Mouse (Mus musculus): ENCODE data around the gene Mrps24.

DNA sequence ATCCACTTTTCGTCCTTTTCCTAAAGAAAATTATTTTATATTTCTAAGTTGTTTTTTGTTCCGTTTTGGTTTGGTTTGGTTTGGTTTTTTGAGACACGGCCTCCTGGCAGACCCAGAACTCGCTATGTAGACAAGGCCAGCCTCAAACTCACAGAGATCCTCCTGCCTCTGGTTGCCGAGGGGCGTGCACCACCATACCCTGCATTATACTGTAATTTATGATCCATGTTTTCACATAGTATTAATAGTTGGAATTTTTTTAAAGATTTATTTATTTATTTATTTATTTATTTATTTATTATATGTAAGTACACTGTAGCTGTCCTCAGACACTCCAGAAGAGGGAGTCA lies 47.1 kb upstream of the Mrps24 start:
- TF ChIP-seq CHD1 (IDR thresholded peaks at IDR 0.05; ENCODE audit: low read depth, low read length) = no peak; the same call in 1 of the 2 replicates
- TF ChIP-seq CTCF (conservative IDR thresholded peaks at IDR 0.05 in 1 of 2, IDR thresholded peaks at IDR 0.05 in 1 of 2; ENCODE audit: low read depth in 2 of 2, low read length in 2 of 2) = peak in 1 of 2 experiments; percentile 4; a peak in 1 of 4 replicates
- no peak for TF ChIP-seq MEF2A (IDR thresholded peaks at IDR 0.05; ENCODE audit: borderline replicate concordance, low read depth, low read length)
- TF ChIP-seq BHLHE40 (IDR thresholded peaks at IDR 0.05; ENCODE audit: low read depth, low read length) = no peak
- TF ChIP-seq RAD21 (IDR thresholded peaks at IDR 0.05; ENCODE audit: low read depth, low read length) = no peak
- no peak for TF ChIP-seq ZKSCAN1 (IDR thresholded peaks at IDR 0.05; ENCODE audit: borderline replicate concordance, low read depth, low read length)

All from CH12.LX (cell line).